Mouse (Mus musculus): ENCODE results near the gene Cbln1.

DNA sequence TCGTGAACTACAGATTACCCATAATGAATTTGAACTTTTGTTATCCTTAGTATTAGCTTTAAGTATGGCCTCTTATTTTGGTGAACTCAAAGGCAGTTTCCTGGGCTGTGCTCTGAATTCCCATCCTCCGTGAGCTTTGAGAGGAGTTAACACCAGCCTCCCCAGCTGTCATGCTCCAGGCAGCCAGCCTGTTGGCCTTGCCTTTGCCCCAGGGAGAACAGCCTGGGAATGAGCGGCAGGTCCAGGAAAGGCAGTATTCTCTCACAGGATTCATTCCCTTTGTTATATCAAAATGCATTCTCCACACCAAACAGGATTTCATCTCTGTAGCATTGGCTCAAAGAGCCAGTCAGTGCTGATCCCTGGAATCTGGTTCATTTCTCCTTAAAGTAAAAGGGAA lies 3.1 kb upstream of the Cbln1 start:
- TF ChIP-seq CTCF (IDR thresholded peaks at IDR 0.05) (no peak), POLR2A (IDR thresholded peaks at IDR 0.05; ENCODE audit: insufficient read depth, low read depth, low read length) (no peak)
